Mouse (Mus musculus) limb, embryonic 14.5 days (tissue): ENCODE data around the gene Csrp3. TPM values are rescaled to one million over a fixed set of nuclear protein-coding genes. Genes with fewer than 3 reads are reported as not detected.

Experiments
- ATAC-seq: fragments of 200-750 bp; cut with Nextera tagmentation; 2 replicates; pipeline ENCODE4 v1.8.0; 2017; ENCODE audit warnings: low read depth, moderate number of reproducible peaks, moderate TSS enrichment; ENCODE audit not compliant: low FRiP score
- DNase-seq: peaks from one replicate; pipeline ENCODE4 v3.0.0-alpha.2; 2015; ENCODE audit warnings: low spot score
- H3K27ac ChIP-seq: fragments of 300-500 bp; sonication (generic); replicated peaks from 2 replicates; pipeline ENCODE4 v1.5.1; 2014; ENCODE audit warnings: low read depth, mild to moderate bottlenecking, low read length, moderate library complexity, mixed read lengths
- H3K27me3 ChIP-seq: fragments of 300-500 bp; sonication (generic); 2 replicates; pipeline ENCODE4 v1.6.1; 2014; ENCODE audit warnings: low read length, mixed read lengths; ENCODE audit not compliant: control insufficient read depth, insufficient read depth
- H3K36me3 ChIP-seq: fragments of 300-500 bp; sonication (generic); 2 replicates; pipeline ENCODE4 v1.6.1; 2014; ENCODE audit warnings: mild to moderate bottlenecking, low read length, moderate library complexity, mixed read lengths; ENCODE audit not compliant: control insufficient read depth, insufficient read depth
- H3K4me1 ChIP-seq: fragments of 300-500 bp; sonication (generic); 2 replicates; pipeline ENCODE4 v1.6.1; 2014; ENCODE audit warnings: antibody characterized with exemption, low read length, mixed read lengths; ENCODE audit not compliant: control insufficient read depth, insufficient read depth
- H3K4me2 ChIP-seq: fragments of 300-500 bp; sonication (generic); replicated peaks from 2 replicates; pipeline ENCODE4 v1.6.1; 2014; ENCODE audit warnings: low read depth, mild to moderate bottlenecking, low read length, moderate library complexity; ENCODE audit not compliant: severe bottlenecking
- H3K4me3 ChIP-seq: fragments of 300-500 bp; sonication (generic); replicated peaks from 2 replicates; pipeline ENCODE4 v1.5.1; 2014; ENCODE audit warnings: low read length
- H3K9ac ChIP-seq: fragments of 300-500 bp; sonication (generic); 2 replicates; pipeline ENCODE4 v1.6.1; 2014; ENCODE audit warnings: mild to moderate bottlenecking, low read depth, low read length, moderate library complexity; ENCODE audit not compliant: severe bottlenecking
- H3K9me3 ChIP-seq: fragments of 300-500 bp; sonication (generic); 2 replicates; pipeline ENCODE4 v1.6.1; 2016; ENCODE audit warnings: low read length; ENCODE audit not compliant: control insufficient read depth
- POLR2A ChIP-seq: fragments of 200-500 bp; IDR thresholded peaks from 2 replicates; pipeline ENCODE4 v1.8.0; 2012; ENCODE audit warnings: inconsistent platforms, mild to moderate bottlenecking, moderate library complexity, borderline replicate concordance; ENCODE audit not compliant: insufficient read depth, insufficient read length; ENCODE audit errors: extremely low read depth
- WGBS: fragments of 180-500 bp; shearing (Covaris S2); extraction: QIAGEN DNeasy Blood & Tissue Kit; methylation state at CpG from one replicate; pipeline ENCODE4 v1.1.7; 2014; 5-methylcytosine and 5-hydroxymethylcytosine counted together
- polyA plus RNA-seq, 2 experiments: library from polyadenylated mRNA; depleted of rRNA in 1 of 2; stranded (reverse) in 1 of 2; unstranded in 1 of 2; fragments of >200 nt; fragmentation: Nextera tagmentation in 1 of 2; extraction: Ambion mirVana in 1 of 2; gene quantifications; 2 replicates each; pipeline versions ENCODE4 v1.2.1 to v1.2.3; 2012 to 2014

Gene Csrp3
- polyA plus RNA-seq, 2 experiments = 18.2 to 71.9 TPM

- Histone ChIP-seq H3K4me3 (no peak overlapping the region), H3K36me3 (peaks cover 94% of the 10 kb centered on the region), H3K27ac (no peak overlapping the region), H3K9ac (no peak overlapping the region), H3K4me2 (no peak overlapping the region), H3K27me3 (no peaks in the 10 kb centered on the region), H3K4me1 (no peaks in the 10 kb centered on the region), H3K9me3 (no peaks in the 10 kb centered on the region)
- ATAC-seq (no peak; the same call in 1 of the 2 replicates), DNase-seq (no peak)
- 82% methylated on average over 6 of the region's 6 CpGs for WGBS
- TF ChIP-seq POLR2A = no peak
Observed at GRCm38 (mm10) chr7:48870144-48870543, 22.3 kb upstream of the Csrp3 start.

- DNase-seq (no peak), ATAC-seq (no peak)
- peaks cover 69% of the 10 kb centered on the region for H3K36me3 ChIP-seq
- no peaks in the 10 kb centered on the region for H3K9me3 ChIP-seq
- no peak for TF ChIP-seq POLR2A
- H3K4me2 ChIP-seq = no peak overlapping the region
- H3K27ac ChIP-seq = no peak overlapping the region
- WGBS = 93% methylated on average over 18 of the region's 18 CpGs
- no peaks in the 10 kb centered on the region for H3K27me3 ChIP-seq
- H3K4me3 ChIP-seq = no peak overlapping the region
- H3K9ac ChIP-seq = no peak overlapping the region
- H3K4me1 ChIP-seq = no peaks in the 10 kb centered on the region
Observed at GRCm38 (mm10) chr7:48867576-48867975, 19.7 kb upstream of the Csrp3 start.

- no peak overlapping the region for H3K27ac ChIP-seq
- H3K9me3 ChIP-seq = no peaks in the 10 kb centered on the region
- WGBS = 86% methylated on average over 9 of the region's 9 CpGs
- DNase-seq (no peak), ATAC-seq (no peak)
- peaks cover 42% of the 10 kb centered on the region for H3K36me3 ChIP-seq
- no peak overlapping the region for H3K4me3 ChIP-seq
- H3K9ac ChIP-seq = no peak overlapping the region
- H3K27me3 ChIP-seq = no peaks in the 10 kb centered on the region
- H3K4me1 ChIP-seq = no peaks in the 10 kb centered on the region
- TF ChIP-seq POLR2A = no peak
- no peak overlapping the region for H3K4me2 ChIP-seq
Observed at GRCm38 (mm10) chr7:48864671-48865458, 17.0 kb upstream of the Csrp3 start.

- Histone ChIP-seq H3K9ac (no peak overlapping the region), H3K4me2 (no peak overlapping the region), H3K4me3 (no peak overlapping the region), H3K9me3 (no peaks in the 10 kb centered on the region), H3K4me1 (no peaks in the 10 kb centered on the region), H3K36me3 (peaks cover 35% of the 10 kb centered on the region), H3K27me3 (no peaks in the 10 kb centered on the region), H3K27ac (no peak overlapping the region)
- ATAC-seq (no peak), DNase-seq (no peak)
- TF ChIP-seq POLR2A = no peak
Observed at GRCm38 (mm10) chr7:48864199-48864598, 16.4 kb upstream of the Csrp3 start.

GRCm38 (mm10) chr7:48861796-48862195 lies 14.0 kb upstream of the Csrp3 start:
- no peak overlapping the region for H3K4me3 ChIP-seq
- peaks cover 16% of the 10 kb centered on the region for H3K36me3 ChIP-seq
- TF ChIP-seq POLR2A = no peak
- no peak overlapping the region for H3K27ac ChIP-seq
- no peak for DNase-seq
- no peaks in the 10 kb centered on the region for H3K4me1 ChIP-seq
- 87% methylated on average over 4 of the region's 4 CpGs for WGBS
- no peaks in the 10 kb centered on the region for H3K27me3 ChIP-seq
- no peak for ATAC-seq
- H3K9me3 ChIP-seq = no peaks in the 10 kb centered on the region
- H3K4me2 ChIP-seq = no peak overlapping the region
- H3K9ac ChIP-seq = no peak overlapping the region

- no peaks in the 10 kb centered on the region for H3K4me1 ChIP-seq
- no peak overlapping the region for H3K4me3 ChIP-seq
- WGBS = 9% methylated on average over 1 of the region's 1 CpGs
- no peak overlapping the region for H3K9ac ChIP-seq
- peaks cover 9% of the 10 kb centered on the region for H3K36me3 ChIP-seq
- no peaks in the 10 kb centered on the region for H3K9me3 ChIP-seq
- TF ChIP-seq POLR2A = no peak
- no peak for DNase-seq
- ATAC-seq = no peak
- H3K27ac ChIP-seq = no peak overlapping the region
- no peak overlapping the region for H3K4me2 ChIP-seq
- no peaks in the 10 kb centered on the region for H3K27me3 ChIP-seq
Observed at GRCm38 (mm10) chr7:48860948-48861347, 13.1 kb upstream of the Csrp3 start.
